Mouse (Mus musculus) brown adipose tissue, adult 24 weeks (tissue): ENCODE data around the gene Nmnat2. TPM values are rescaled to one million over a fixed set of nuclear protein-coding genes. Genes with fewer than 3 reads are reported as not detected.

Source experiments
- H3K27ac ChIP-seq: fragments of 200-500 bp; replicated peaks from 2 replicates; pipeline ENCODE4 v1.5.1; 2012; ENCODE audit warnings: low read depth, mild to moderate bottlenecking, low read length
- H3K4me1 ChIP-seq: fragments of 200-500 bp; 2 replicates; pipeline ENCODE4 v1.6.1; 2012; ENCODE audit warnings: low read length, mixed read lengths; ENCODE audit not compliant: control insufficient read depth, insufficient read depth, insufficient read length
- H3K4me3 ChIP-seq: fragments of 200-500 bp; 2 replicates; pipeline ENCODE4 v1.5.1; 2012; ENCODE audit warnings: low read depth, mild to moderate bottlenecking, low read length, moderate library complexity; ENCODE audit not compliant: insufficient read depth
- polyA plus RNA-seq: library from polyadenylated mRNA; stranded (reverse); fragments of >200 nt; gene quantifications from 2 replicates; pipeline ENCODE4 v1.2.4, GENCODE M21; 2012; ENCODE audit not compliant: missing spikeins, insufficient read depth, insufficient read length

Nmnat2 gene
- polyA plus RNA-seq, 1 experiment, result 1.1 TPM

DNA sequence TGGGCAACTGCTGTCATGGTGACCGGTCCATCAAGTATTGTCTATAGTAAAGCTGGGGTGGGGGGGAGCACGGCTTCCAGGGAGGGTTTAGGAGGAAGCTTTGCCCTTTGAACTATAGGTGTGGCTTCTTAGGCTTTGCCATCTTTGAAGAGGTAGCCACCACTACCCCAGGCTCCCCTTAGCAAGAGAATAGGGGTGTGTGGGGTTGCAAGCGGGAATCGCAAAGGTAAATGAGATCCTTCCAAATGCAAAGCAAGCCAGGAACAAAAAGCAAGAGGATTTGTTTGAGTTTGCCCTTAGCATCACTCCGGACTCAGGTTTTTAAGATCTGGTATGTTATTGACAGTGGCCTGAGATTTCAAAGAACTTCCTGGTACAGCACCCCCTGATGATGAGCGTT, 140.5 kb downstream of the Nmnat2 start:
- H3K4me3 ChIP-seq, result no peak overlapping the region
- H3K27ac ChIP-seq, result no peak overlapping the region
- H3K4me1 ChIP-seq, result no peaks in the 10 kb centered on the region

DNA sequence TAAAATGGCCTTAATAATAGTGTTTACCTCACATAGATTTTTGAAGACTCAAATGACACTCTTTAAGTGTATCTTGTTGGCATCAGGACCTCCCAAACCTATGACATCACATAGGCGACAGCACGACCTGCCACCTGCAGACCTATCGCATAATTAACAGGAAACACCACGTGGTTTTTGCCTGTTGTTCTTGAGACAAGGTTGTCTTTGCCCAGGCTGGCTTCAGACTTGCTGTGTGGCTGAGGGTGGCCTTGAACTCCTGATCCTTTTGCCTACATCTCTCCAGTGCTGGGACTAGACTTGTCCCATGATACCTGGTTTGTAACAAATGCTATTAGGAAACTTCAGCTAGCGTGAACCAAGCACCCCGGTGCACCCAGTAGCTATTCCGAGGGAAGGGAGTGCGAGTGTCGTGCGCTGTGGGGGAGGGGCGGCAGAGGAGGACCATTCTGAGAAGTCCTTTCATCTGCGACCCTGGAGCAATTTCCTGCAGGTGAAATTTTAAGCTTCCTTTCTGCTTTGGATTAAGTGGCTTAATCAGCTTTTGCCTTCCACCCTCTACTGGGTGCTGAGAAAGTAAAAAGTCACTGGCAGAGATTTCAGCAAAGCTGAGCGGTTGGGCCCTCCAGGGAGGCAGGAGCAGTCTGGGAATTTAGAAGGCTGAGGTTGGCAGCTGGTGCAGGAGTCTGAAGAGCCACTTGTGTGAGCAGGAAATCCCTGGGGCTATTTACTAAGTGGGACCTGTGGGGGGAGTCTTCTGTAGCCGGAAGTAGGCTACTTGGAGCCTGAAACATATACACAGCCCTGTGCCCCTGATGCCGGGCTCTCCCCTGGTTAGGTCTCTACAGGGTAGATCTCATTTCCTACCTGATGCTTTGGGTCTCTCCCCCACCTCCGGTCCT, 141.3 kb downstream of the Nmnat2 start:
- H3K27ac ChIP-seq, result no peak overlapping the region
- H3K4me1 ChIP-seq, result peaks cover 1% of the 10 kb centered on the region; the same call in 1 of the 2 replicates
- H3K4me3 ChIP-seq, result no peak overlapping the region

DNA sequence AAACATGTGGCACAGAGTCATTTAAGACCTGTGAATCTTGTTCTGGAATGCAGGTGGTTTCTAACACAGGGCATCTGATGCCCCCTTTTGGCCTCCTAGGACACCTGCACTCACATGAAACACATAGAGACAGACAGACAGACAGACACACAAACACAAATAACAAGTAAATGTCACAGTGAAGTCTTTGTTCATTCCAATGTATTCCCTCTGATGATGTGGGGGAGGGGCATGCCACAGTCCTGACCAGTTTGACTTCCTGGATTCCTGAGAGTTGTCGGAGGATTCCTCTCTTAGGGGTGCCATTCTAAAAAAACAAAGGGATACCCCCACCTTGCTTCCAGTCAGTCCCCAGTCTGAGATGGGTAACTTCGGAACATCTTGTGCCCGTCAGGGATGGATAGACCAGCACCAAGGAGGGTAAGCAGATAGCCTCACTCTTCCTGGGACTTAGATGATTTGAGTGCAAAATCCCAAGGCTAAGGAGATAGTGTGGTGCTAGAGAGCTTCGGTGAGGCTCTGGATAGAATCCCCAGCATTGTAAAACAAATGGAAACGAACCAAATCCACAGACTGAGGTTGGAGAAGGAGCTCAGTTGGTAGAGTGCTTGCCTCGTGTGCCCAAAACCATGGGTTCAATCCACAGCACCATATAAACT, 142.4 kb downstream of the Nmnat2 start:
- Histone ChIP-seq H3K4me1 (peaks cover 5% of the 10 kb centered on the region; the same call in 1 of the 2 replicates), H3K4me3 (no peak overlapping the region), H3K27ac (no peak overlapping the region)

DNA sequence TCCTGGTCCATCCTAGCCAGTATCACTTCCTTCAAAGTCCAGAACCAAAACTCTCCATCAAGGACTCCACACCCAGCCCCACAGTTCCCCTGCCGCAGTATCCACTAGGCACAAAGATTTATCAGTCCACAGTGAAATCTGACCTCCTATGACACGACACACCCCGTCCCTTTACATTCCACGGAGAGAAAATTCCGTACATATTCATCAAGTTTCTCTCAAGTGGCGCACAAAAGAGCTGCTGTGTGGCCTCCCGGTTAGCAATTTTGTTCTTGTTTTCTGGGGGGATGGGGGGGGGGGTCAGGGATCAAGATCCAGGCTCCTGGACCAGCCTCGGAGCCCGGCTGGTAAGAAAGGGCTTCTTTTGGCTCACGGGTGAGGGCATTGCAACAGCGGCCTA, 143.8 kb downstream of the Nmnat2 start:
- H3K27ac ChIP-seq, result no peak overlapping the region

DNA sequence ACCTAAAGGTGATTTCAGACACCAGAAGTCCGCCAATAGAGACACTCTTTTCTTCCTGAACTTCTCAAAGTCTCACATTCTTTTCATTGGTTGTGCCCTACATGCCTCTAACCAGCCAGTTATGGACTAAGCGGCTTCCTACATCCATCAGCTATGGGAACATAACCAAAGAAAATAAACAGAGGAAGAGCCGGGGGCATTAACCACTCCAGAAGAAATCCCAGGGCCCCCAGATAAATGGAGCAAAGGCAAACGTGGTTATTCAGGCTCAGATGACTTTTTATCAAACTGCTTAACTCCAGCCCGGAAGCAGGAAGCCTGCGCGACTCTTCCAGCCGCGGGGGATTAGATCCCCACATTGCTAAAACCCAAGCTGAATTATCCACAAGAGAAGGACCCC, 146.1 kb downstream of the Nmnat2 start:
- Histone ChIP-seq H3K4me1 (peaks cover 5% of the 10 kb centered on the region), H3K4me3 (no peak overlapping the region), H3K27ac (peak overlapping the region; percentile 48)

More for the DNA sequence above, 143.8 kb downstream of the Nmnat2 start:
- Histone ChIP-seq H3K4me3 (no peak overlapping the region), H3K4me1 (peaks cover 5% of the 10 kb centered on the region; the same call in 1 of the 2 replicates)

DNA sequence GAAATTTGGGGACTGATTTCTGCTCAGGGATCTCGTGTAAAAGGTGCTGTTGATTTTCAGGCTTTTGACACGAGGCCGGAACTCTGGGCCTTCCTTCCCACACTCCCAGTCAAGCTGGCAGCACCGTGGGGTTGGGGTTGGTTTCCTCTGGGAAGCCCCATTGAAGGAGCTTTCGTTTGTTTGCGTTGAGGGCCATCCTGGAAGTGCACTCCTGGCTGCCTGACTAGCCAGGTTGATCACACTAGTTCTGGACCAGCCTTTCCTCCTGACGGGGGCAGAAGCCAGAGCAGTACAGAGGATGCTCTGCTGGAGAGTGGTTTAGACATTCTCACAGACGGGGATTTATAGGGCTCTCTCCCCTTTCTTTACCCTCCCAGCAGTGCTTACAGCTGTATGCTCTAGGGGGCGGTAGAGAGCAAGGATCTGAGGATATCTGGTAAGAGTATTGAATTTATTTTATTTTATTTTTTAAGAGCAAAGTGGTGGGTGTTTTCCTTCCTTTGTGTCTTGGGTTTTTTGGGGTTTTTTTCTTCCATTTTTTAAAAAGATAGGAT, 146.6 kb downstream of the Nmnat2 start:
- Histone ChIP-seq H3K27ac (peak overlapping the region; percentile 48), H3K4me3 (no peak overlapping the region), H3K4me1 (peaks cover 5% of the 10 kb centered on the region)

DNA sequence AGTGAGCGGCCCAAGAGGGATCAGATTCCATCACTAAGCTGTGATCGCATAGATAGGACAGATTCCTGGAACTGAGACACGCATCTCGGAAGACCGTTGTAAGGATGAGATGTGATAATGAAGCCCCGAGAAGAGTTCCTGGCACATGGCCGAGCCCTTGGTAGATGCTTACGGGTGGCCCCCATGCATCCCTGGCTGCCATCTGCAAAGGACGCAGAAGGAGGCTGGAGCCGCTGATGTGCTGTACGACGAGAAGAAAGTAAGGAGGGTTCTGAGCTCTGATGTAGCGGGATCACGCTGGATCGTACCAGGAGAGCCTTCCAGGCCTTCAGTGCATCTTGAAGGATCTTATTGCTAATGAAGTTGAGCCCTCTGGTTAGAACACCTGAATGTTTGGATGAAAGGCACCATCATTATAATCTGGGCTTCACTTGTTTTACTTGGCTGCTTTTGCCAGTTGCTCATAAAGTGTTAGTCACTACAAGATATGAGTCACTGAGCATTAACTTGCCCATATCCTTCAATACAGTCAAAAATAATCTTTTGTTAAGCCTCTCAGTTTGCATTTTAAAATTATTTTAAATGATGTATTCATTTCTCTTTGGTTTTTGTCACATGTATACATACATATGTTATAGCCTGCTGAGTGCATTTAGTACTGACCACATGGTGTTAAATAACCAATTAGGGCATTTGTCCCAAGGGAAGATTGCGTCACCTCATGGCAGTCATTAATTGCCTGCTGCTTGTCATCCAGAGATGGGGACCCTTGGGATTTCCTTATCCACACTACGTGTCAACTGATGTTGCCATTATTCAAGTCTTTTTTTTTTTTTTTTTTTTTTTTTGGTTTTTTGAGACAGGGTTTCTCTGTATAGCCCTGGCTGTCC, 147.7 kb downstream of the Nmnat2 start:
- H3K4me3 ChIP-seq, result no peak overlapping the region
- H3K27ac ChIP-seq, result no peak overlapping the region
- peaks cover 5% of the 10 kb centered on the region for H3K4me1 ChIP-seq

DNA sequence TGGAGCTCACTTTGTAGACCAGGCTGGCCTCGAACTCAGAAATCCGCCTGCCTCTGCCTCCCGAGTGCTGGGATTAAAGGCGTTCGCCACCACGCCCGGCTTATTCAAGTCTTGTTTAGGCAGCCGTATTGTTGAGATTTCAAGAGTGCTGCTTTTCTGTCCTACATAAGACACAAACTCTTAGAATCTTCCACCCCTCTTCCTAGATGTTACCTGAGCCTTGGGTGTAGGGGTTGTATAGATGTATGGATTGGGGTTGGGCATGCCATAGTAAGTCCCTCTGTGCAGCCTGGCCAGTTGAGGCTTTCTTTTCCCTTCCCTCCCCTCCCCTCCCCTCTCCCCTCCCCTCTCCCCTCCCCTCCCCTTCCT, 148.4 kb downstream of the Nmnat2 start:
- H3K27ac ChIP-seq, result no peak overlapping the region
- no peak overlapping the region for H3K4me3 ChIP-seq
- peaks cover 5% of the 10 kb centered on the region for H3K4me1 ChIP-seq

DNA sequence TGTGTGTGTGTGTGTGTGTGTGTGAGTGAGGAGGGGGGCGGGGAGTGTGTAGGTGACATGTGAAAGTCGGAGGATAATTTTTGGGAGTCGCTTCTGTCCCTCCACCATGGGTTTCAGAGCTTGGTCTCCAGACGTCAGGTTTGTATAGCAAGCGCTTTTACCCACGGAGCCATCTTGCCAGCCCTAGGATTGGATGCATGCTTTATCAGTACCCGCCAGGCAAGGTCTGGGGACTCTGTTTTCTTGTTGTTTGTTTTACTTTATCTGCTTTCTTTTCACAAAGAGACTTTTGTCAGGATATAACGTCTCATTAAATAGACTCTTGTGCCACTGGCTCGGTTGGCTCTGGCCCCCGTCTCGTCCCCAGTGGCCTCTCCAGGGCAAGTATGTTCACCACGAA, 150.0 kb downstream of the Nmnat2 start:
- no peak overlapping the region for H3K4me3 ChIP-seq
- H3K27ac ChIP-seq, result no peak overlapping the region
- H3K4me1 ChIP-seq, result peaks cover 5% of the 10 kb centered on the region

DNA sequence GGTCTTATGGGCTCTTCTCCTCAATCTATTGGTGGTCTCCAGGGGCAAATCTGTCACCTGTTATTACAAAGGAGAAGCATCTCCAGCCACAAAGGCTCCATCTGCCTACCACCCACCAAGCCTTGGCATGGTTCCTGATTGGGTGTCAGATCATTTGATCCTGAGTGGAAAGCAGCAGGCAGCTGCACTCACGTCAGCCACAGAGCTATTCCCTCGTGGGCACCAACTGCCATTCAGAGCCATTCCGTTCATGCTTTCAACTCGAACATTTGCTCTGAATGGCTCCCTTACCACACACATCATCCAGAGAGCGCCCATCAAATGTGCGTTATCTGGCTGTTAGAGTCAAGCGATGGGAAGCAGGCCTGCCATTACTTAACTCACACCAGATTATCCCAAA, 153.1 kb downstream of the Nmnat2 start:
- Histone ChIP-seq H3K4me3 (no peak overlapping the region), H3K4me1 (no peaks in the 10 kb centered on the region; the same call in 1 of the 2 replicates)

DNA sequence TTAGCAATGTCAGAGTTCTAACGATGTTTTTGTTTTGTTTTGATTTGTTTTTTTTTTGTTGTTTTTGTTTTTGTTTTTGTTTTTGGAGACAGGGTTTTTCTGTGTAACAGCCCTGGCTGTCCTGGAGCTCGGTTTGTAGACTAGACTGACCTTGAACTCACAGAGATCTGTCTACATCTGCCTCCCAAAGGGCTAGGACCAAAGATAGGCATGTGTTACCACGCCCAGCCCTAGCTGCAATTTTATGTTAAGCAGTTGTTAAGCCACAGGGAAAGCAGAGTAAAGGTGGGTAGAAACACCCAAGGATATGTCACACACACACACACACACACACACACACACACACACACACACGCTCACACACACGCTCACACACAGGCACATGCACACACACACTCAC, 154.6 kb downstream of the Nmnat2 start:
- H3K4me1 ChIP-seq, result no peaks in the 10 kb centered on the region; the same call in 1 of the 2 replicates
- H3K27ac ChIP-seq, result no peak overlapping the region
- no peak overlapping the region for H3K4me3 ChIP-seq

More for the DNA sequence above, 153.1 kb downstream of the Nmnat2 start:
- no peak overlapping the region for H3K27ac ChIP-seq

DNA sequence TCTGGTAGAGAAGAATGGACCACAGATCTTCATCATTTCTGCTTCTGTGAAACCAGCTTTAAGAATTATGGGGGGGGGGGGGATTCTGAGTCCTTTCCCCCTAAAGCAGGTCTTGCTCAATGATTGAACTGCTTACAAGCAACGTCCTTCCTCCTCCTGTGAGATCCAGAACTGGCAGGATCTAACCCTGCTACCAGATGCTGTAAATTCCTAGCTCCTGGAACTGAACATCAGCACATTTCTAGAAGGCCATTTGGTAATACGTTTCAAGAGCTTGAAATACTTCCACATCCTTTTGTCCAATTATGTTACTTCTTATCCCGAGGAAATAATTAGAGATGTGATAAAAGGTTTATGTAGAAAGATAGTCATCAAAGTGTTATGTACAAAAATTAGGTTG, 155.0 kb downstream of the Nmnat2 start:
- Histone ChIP-seq H3K4me3 (no peak overlapping the region), H3K4me1 (no peaks in the 10 kb centered on the region; the same call in 1 of the 2 replicates), H3K27ac (no peak overlapping the region)

DNA sequence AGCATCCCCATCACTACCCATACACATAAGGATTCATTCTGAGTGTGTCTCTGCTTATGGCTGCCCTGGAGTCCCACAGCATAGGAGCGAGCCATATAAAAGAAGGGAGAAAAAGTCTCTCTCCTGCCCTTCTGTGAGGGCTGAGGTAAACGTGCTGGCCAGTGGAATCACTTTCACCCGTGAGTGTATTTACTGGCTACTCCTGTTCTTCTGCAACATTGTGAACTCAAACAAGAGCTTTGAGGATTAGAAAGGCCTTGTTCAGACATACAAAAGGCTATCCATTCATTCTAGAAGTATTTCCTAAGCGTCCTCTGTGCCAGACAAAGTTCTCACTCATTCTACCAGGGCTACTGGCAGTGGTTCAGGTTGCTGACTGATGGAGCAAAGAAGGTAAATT, 156.8 kb downstream of the Nmnat2 start:
- Histone ChIP-seq H3K4me3 (no peak overlapping the region), H3K27ac (no peak overlapping the region), H3K4me1 (no peaks in the 10 kb centered on the region)

DNA sequence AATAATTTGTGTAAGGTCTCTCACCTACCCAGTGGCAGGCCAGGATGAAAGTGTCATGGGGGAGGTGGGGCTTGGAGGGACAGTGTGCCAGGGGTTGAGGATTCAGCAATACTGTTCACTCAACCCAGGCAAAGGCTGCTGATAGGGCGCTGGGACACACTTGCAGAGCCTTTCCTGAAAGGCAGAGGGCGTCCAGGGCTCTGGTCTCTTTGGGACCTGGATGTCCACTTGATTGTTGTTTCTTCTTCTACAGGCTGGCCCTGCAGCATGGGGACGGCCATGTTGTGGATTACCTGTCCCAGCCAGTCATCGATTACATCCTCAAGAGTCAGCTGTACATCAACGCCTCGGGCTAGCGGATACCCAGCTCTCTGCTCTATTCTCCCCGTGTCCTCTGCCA, 160.5 kb downstream of the Nmnat2 start:
- no peak overlapping the region for H3K4me3 ChIP-seq
- H3K27ac ChIP-seq, result no peak overlapping the region
- H3K4me1 ChIP-seq, result no peaks in the 10 kb centered on the region

DNA sequence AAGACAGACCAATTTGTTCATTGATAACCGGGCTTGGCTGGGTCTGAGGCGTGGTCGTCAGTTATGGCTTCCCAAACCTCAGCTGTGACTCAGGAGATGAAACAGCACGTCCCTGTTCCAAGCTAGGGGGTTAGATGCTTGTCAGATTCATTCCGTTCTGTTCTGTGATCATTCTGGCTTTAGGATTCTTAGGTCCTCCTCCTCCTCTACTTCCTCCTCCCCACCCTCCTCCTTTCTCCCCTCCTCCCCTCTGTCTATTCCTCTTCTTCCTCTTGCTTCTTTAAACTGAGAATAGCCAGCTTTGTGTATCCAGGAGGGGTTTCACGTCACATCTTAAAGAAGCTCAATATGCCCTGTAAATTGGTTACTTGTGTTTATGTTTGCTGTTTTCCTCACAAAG, 165.8 kb downstream of the Nmnat2 start:
- Histone ChIP-seq H3K4me1 (peaks cover 7% of the 10 kb centered on the region; the same call in 1 of the 2 replicates), H3K27ac (no peak overlapping the region), H3K4me3 (no peak overlapping the region)
